Mouse (Mus musculus) thymus, adult 2 months (tissue): ENCODE data around the gene Gp2. TPM values are rescaled to one million over a fixed set of nuclear protein-coding genes. Genes with fewer than 3 reads are reported as not detected.

ENCODE experiments used
- DNase-seq: peaks from one replicate; pipeline ENCODE4 v3.0.0; 2021
- H3K27ac ChIP-seq: fragments of 200-500 bp; 2 replicates; pipeline ENCODE4 v1.5.1; 2012; ENCODE audit warnings: low read length, control low read depth; ENCODE audit not compliant: control insufficient read depth, insufficient read depth
- H3K27me3 ChIP-seq: fragments of 200-500 bp; 2 replicates; pipeline ENCODE4 v1.6.1; 2012; ENCODE audit warnings: mild to moderate bottlenecking, low read length, moderate library complexity, mixed read lengths; ENCODE audit not compliant: control insufficient read depth, insufficient read depth
- H3K36me3 ChIP-seq: fragments of 200-500 bp; 2 replicates; pipeline ENCODE4 v1.6.1; 2012; ENCODE audit warnings: mild to moderate bottlenecking, low read length, moderate library complexity; ENCODE audit not compliant: control insufficient read depth, insufficient read depth
- H3K4me1 ChIP-seq: fragments of 200-500 bp; replicated peaks from 2 replicates; pipeline ENCODE4 v1.6.1; 2012; ENCODE audit warnings: low read length; ENCODE audit not compliant: control insufficient read depth, insufficient read depth
- H3K4me3 ChIP-seq: fragments of 200-500 bp; 2 replicates; pipeline ENCODE4 v1.5.1; 2012; ENCODE audit warnings: mild to moderate bottlenecking, low read length, control low read depth, moderate library complexity; ENCODE audit not compliant: control insufficient read depth, insufficient read depth
- CTCF ChIP-seq: fragments of 200-500 bp; IDR thresholded peaks from 2 replicates; pipeline ENCODE4 v1.5.1; 2012; ENCODE audit warnings: mild to moderate bottlenecking, control low read depth, low read length, moderate library complexity, borderline replicate concordance; ENCODE audit not compliant: control insufficient read depth, poor library complexity, insufficient read depth; ENCODE audit errors: extremely low read depth
- POLR2A ChIP-seq: fragments of 200-500 bp; IDR thresholded peaks from 2 replicates; pipeline ENCODE4 v1.6.1; 2012; ENCODE audit warnings: mild to moderate bottlenecking, low read length, control low read depth, moderate library complexity; ENCODE audit not compliant: control insufficient read depth, poor library complexity, insufficient read depth; ENCODE audit errors: extremely low read depth
- WGBS: fragments of 180-500 bp; shearing (Covaris S2); methylation state at CpG from one replicate; pipeline ENCODE4 v1.1.7; 2018; 5-methylcytosine and 5-hydroxymethylcytosine counted together
- polyA plus RNA-seq: library from polyadenylated mRNA; depleted of rRNA; stranded (reverse); fragments of >200 nt; gene quantifications from 2 replicates; pipeline ENCODE4 v1.2.3, GENCODE M21; 2012; rRNA removed

The Gp2 gene
- polyA plus RNA-seq = 7.5 and 11.6 TPM in 2 replicates

GRCm38 (mm10) chr7:119459185-119459584, at the start of gene Gp2:
Gene Gp2 (minus strand): TSS chr7:119459285.
- no peaks in the 10 kb centered on the region for H3K36me3 ChIP-seq
- no peak for TF ChIP-seq POLR2A
- TF ChIP-seq CTCF = no peak

DNA sequence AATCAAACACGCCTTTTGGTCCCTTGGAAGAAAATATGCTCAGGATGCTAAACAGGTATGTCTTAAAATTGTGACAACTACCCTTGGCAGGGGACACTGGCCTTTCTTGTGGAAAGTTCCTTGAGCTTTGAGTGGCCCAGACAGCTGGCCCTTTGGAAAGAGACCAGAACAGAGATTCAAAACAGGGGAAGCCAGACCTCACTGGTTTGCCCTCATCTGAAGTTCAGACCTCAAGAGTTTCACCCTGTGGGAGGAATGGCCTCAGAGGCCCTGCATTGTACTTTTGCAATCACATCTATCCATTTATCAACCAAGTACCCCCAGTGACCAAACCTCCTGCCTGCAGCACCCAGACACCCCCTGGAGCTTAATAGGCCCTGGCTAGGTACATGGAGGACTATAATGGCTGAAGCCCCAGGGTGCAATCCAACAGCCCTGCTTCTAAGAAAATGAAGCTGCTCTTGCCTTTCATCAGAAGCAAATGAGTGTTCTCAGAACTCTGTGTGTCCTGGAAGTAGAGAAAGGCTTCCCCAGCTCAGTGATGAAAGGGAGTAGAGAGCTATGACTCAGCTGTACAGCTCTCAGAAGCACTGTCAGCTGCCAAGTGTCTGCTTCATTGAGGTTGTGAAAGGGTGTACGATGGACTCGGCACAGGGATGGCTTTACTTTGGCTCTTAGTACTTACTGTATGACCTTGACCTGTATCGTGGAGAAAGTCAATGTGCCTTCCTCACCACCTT, 31.1 kb upstream of the Gp2 start:
- no peaks in the 10 kb centered on the region for H3K27me3 ChIP-seq
- no peaks in the 10 kb centered on the region for H3K4me1 ChIP-seq
- 92% methylated on average over 4 of the region's 4 CpGs for WGBS
- no peak for TF ChIP-seq POLR2A
- TF ChIP-seq CTCF = no peak
- H3K36me3 ChIP-seq = no peaks in the 10 kb centered on the region
- no peak for DNase-seq
- H3K27ac ChIP-seq = no peak overlapping the region
- H3K4me3 ChIP-seq = no peak overlapping the region

More at GRCm38 (mm10) chr7:119459185-119459584, at the start of gene Gp2:
- Histone ChIP-seq H3K4me3 (no peak within 1 kb of the TSS), H3K27ac (no peak within 1 kb of the TSS), H3K27me3 (no peaks in the 10 kb centered on the region), H3K4me1 (no peaks in the 10 kb centered on the region)
- no peak for DNase-seq
- 97% methylated on average over 6 of the region's 6 CpGs for WGBS

DNA sequence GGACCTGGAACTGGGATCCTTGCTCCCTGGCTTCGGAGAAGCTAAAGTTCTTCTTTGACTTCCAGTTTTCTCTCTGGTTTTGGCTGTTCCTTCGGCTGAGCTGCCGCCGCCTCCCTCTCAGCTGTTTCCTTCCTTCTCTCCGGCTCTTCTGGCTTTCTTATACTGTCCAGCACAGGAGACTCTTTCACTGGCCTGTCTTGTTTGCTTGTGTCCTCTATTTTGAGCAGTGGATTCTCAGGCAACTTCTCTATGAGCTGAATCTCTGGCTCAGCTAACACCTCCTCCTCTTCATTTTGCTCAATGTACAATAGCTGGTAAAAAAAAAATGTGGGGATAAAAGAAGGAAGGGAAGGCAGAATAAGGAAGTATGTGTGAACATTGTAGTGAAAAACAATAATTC, 27.6 kb upstream of the Gp2 start:
- no peaks in the 10 kb centered on the region for H3K27me3 ChIP-seq
- WGBS = 34% methylated on average over 5 of the region's 5 CpGs

GRCm38 (mm10) chr7:119484154-119484553, 25.1 kb upstream of the Gp2 start:
- H3K4me3 ChIP-seq = no peak overlapping the region
- TF ChIP-seq POLR2A (no peak), CTCF (no peak)
- H3K4me1 ChIP-seq = no peaks in the 10 kb centered on the region
- 89% methylated on average over 4 of the region's 4 CpGs for WGBS
- no peak overlapping the region for H3K27ac ChIP-seq
- no peak for DNase-seq
- no peaks in the 10 kb centered on the region for H3K36me3 ChIP-seq
- H3K27me3 ChIP-seq = no peaks in the 10 kb centered on the region

More for the DNA sequence above, 27.6 kb upstream of the Gp2 start:
- no peaks in the 10 kb centered on the region for H3K4me1 ChIP-seq
- TF ChIP-seq POLR2A = no peak
- TF ChIP-seq CTCF = no peak
- no peaks in the 10 kb centered on the region for H3K36me3 ChIP-seq
- no peak for DNase-seq
- H3K27ac ChIP-seq = no peak overlapping the region
- no peak overlapping the region for H3K4me3 ChIP-seq

DNA sequence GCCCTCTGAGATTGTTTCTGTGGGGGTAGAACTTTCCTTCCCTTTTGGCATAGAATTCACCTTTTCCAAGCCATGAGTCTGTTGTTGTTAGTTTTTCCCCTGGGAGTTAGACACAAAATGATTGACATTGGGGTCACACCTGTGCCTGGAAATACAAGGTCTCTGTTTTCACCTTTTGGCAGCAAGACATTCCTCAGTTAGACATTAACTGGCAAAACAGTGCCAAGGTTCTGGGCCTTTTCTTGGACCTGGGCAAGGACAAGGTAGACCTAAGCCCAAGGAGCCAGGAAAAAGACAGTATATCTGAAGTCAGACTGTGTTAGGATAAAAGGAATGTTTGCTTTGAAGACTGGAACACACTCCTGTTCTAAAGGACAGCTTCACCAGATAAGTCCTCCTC, 20.2 kb upstream of the Gp2 start, which contains the start of gene Umod:
TSS of gene Umod (minus strand) at position 27 of the 400 bp plus-strand sequence.
- no peak within 1 kb of the TSS for H3K4me3 ChIP-seq
- no peaks in the 10 kb centered on the region for H3K4me1 ChIP-seq
- no peak for DNase-seq
- TF ChIP-seq CTCF (no peak), POLR2A (no peak)
- no peaks in the 10 kb centered on the region for H3K27me3 ChIP-seq
- no peak within 1 kb of the TSS for H3K27ac ChIP-seq
- H3K36me3 ChIP-seq = no peaks in the 10 kb centered on the region

GRCm38 (mm10) chr7:119476500-119477389, 17.7 kb upstream of the Gp2 start:
- Histone ChIP-seq H3K36me3 (no peaks in the 10 kb centered on the region), H3K27ac (no peak overlapping the region), H3K4me3 (no peak overlapping the region), H3K27me3 (no peaks in the 10 kb centered on the region), H3K4me1 (no peaks in the 10 kb centered on the region)
- WGBS = 83% methylated on average over 33 of the region's 33 CpGs
- no peak for DNase-seq
- TF ChIP-seq POLR2A (no peak), CTCF (no peak)
